Mouse (Mus musculus) forebrain, embryonic 12.5 days (tissue): ENCODE data around the gene Tcea2. TPM values are rescaled to one million over a fixed set of nuclear protein-coding genes. Genes with fewer than 3 reads are reported as not detected.

ENCODE experiments used
- ATAC-seq: fragments of 200-750 bp; cut with Nextera tagmentation; 2 replicates; pipeline ENCODE4 v1.8.0; 2017; ENCODE audit warnings: moderate TSS enrichment; ENCODE audit not compliant: low FRiP score
- H3K27ac ChIP-seq: fragments of 300-500 bp; sonication (generic); 2 replicates; pipeline ENCODE4 v1.5.1; 2016; ENCODE audit warnings: mild to moderate bottlenecking
- H3K27me3 ChIP-seq: fragments of 300-500 bp; sonication (generic); 2 replicates; pipeline ENCODE4 v1.6.1; 2016; ENCODE audit warnings: mild to moderate bottlenecking
- H3K36me3 ChIP-seq: fragments of 300-500 bp; sonication (generic); replicated peaks from 2 replicates; pipeline ENCODE4 v1.6.1; 2016; ENCODE audit warnings: mild to moderate bottlenecking
- H3K4me1 ChIP-seq: fragments of 300-500 bp; sonication (generic); 2 replicates; pipeline ENCODE4 v1.6.1; 2016
- H3K4me2 ChIP-seq: fragments of 300-500 bp; sonication (generic); 2 replicates; pipeline ENCODE4 v1.6.1; 2016; ENCODE audit warnings: mild to moderate bottlenecking, moderate library complexity
- H3K4me3 ChIP-seq: fragments of 300-500 bp; sonication (generic); replicated peaks from 2 replicates; pipeline ENCODE4 v1.5.1; 2016; ENCODE audit warnings: mild to moderate bottlenecking
- H3K9ac ChIP-seq: fragments of 300-500 bp; sonication (generic); 2 replicates; pipeline ENCODE4 v1.6.1; 2016; ENCODE audit warnings: mild to moderate bottlenecking
- H3K9me3 ChIP-seq: fragments of 300-500 bp; sonication (generic); 2 replicates; pipeline ENCODE4 v1.6.1; 2016
- WGBS: fragments of 180-500 bp; shearing (Covaris S2); methylation state at CpG from one replicate; pipeline ENCODE4 v1.1.7; 2016; 5-methylcytosine and 5-hydroxymethylcytosine counted together
- polyA plus RNA-seq: library from polyadenylated mRNA; unstranded; fragments of >200 nt; fragmentation: Nextera tagmentation; extraction: Ambion mirVana; gene quantifications from 2 replicates; pipeline ENCODE4 v1.2.1, GENCODE M21; 2016

Tcea2 gene
- polyA plus RNA-seq, 1 experiment from 2014 or later, result 28.2 TPM

DNA sequence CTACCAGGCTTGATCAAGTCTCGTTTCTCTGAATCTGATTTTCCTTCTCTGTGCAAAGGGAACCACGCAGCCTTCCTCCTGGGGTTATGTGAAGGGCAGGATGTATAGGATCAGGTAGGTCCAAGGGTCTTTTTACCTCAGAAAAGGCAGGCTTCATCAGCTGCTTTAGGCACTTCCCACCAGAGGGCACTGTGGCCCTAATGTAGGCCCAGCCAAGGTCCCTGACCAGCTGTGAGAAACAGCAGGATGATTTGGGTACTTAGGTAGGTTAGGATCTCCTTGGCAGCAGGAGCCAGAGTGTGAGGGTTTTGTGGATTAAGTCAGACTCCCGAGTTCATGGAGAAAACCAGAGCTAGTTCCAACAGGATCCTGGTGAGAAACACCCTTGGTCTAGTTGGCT, 42.1 kb downstream of the Tcea2 start:
- H3K36me3 ChIP-seq, result peaks cover 19% of the 10 kb centered on the region
- no peak overlapping the region for H3K27ac ChIP-seq
- peaks cover 2% of the 10 kb centered on the region; the same call in 1 of the 2 replicates for H3K4me1 ChIP-seq
- no peak overlapping the region for H3K4me3 ChIP-seq
- H3K9ac ChIP-seq, result no peak overlapping the region
- WGBS, result 19% methylated on average over 3 of the region's 3 CpGs
- no peaks in the 10 kb centered on the region for H3K9me3 ChIP-seq
- H3K4me2 ChIP-seq, result no peak overlapping the region
- H3K27me3 ChIP-seq, result no peaks in the 10 kb centered on the region
- peak; percentile 65; the same call in 1 of the 2 replicates for ATAC-seq

GRCm38 (mm10) chr2:181727659-181728262, 47.7 kb downstream of the Tcea2 start:
- peak; percentile 57; the same call in 1 of the 2 replicates for ATAC-seq
- Histone ChIP-seq H3K4me1 (peaks cover 12% of the 10 kb centered on the region), H3K4me2 (no peak overlapping the region), H3K27ac (peak overlapping the region; percentile 59; the same call in 1 of the 2 replicates), H3K36me3 (no peaks in the 10 kb centered on the region), H3K9ac (no peak overlapping the region), H3K4me3 (no peak overlapping the region), H3K9me3 (no peaks in the 10 kb centered on the region), H3K27me3 (no peaks in the 10 kb centered on the region)
- 38% methylated on average over 9 of the region's 9 CpGs for WGBS

DNA sequence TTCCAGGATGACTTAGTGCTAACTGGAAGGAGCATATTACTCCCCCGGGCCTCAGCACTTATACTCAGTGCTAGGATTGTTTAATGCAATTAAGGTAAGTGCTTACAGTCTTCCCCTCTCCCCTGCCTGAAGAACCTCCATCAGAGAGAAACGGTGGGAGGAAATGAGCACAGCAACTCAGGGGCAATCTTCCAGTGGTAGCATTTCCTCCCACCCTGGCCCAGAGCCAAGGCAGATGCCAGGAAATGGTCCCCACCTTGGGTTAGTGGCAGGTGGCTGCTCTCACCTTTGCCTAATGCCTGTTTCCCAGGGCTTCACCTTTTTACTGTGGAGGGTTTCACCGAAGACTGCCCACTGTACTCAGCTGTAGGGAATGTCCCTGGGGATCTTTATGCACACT, 49.9 kb downstream of the Tcea2 start:
- no peak overlapping the region for H3K9ac ChIP-seq
- no peaks in the 10 kb centered on the region for H3K27me3 ChIP-seq
- H3K9me3 ChIP-seq, result no peaks in the 10 kb centered on the region
- H3K36me3 ChIP-seq, result no peaks in the 10 kb centered on the region
- H3K4me3 ChIP-seq, result no peak overlapping the region
- H3K27ac ChIP-seq, result no peak overlapping the region
- peaks cover 12% of the 10 kb centered on the region for H3K4me1 ChIP-seq
- ATAC-seq, result no peak
- WGBS, result 82% methylated on average over 3 of the region's 3 CpGs
- no peak overlapping the region for H3K4me2 ChIP-seq

Other genes starting within 250 kb of the Tcea2 start
- 14.4 and 16.1 TPM in 2 replicates for gene Zbtb46, start 220.9 kb upstream of the Tcea2 start, polyA plus RNA-seq
- 0.10 TPM in 1 of 2 replicates, not detected in the other for gene Abhd16b, start 187.1 kb upstream of the Tcea2 start, polyA plus RNA-seq
- gene Tpd52l2, start 183.2 kb upstream of the Tcea2 start, polyA plus RNA-seq, result 133 and 134 TPM in 2 replicates
- 129 and 134 TPM in 2 replicates for gene Dnajc5, start 159.8 kb upstream of the Tcea2 start, polyA plus RNA-seq
- gene Uckl1, start 95.4 kb upstream of the Tcea2 start, polyA plus RNA-seq, result 50.7 and 50.8 TPM in 2 replicates
- gene Prpf6, start 88.4 kb upstream of the Tcea2 start, polyA plus RNA-seq, result 75.6 and 76.9 TPM in 2 replicates
- gene Zfp512b, start 87.5 kb upstream of the Tcea2 start, polyA plus RNA-seq, result 70.9 and 74.5 TPM in 2 replicates
- gene Samd10, start 81.1 kb upstream of the Tcea2 start, polyA plus RNA-seq, result 71.3 and 73.8 TPM in 2 replicates
- gene Gm29797, start 23.3 kb upstream of the Tcea2 start, polyA plus RNA-seq, result 0.28 TPM in 1 of 2 replicates, not detected in the other
- gene Sox18, start 8.7 kb upstream of the Tcea2 start, polyA plus RNA-seq, result 14.1 and 15.2 TPM in 2 replicates
- gene Rgs19, start 13.7 kb downstream of the Tcea2 start, polyA plus RNA-seq, result 47.5 and 47.6 TPM in 2 replicates
- not detected in 2 replicates for gene Lkaaear1, start 18.1 kb downstream of the Tcea2 start, polyA plus RNA-seq
- gene Oprl1, start 34.7 kb downstream of the Tcea2 start, polyA plus RNA-seq, result 28.4 and 29.2 TPM in 2 replicates
- 51.9 and 60.8 TPM in 2 replicates for gene Myt1, start 83.0 kb downstream of the Tcea2 start, polyA plus RNA-seq
- gene Pcmtd2, start 157.5 kb downstream of the Tcea2 start, polyA plus RNA-seq, result 36.2 and 36.9 TPM in 2 replicates
- gene Polr3k, start 184.0 kb downstream of the Tcea2 start, polyA plus RNA-seq, result 100.0 and 104 TPM in 2 replicates